20 mouse cellular contexts compared by ENCODE assay signal in the genomic region with DNA sequence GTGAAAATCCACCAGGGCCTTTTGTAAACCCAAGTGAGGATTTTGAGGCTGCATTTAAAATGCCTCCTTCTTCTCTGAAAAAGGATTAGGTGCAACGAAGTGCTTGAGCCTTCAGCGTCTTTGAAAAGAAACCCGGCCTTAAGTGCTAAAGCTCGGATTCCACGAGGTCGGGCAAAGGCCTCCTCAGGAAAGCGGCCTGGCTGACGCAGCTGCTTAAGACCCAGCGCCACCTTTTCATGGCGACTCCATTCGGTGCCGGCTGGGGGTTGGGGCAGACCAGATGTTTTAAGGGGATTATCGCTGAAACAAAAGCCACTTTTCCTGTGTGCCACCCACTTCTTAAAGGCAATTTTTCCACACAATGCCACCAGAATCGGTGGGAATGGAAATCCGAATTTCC.
"Had no signal": no experiment of that assay in that cellular context is flagged by ENCODE, and none has a peak within 500 bp of the region (broad histone marks: within the 10 kb centered on the region; RNA-seq: fewer than 3 reads in every experiment).

No protein-coding gene starts in this region.

- ATAC-seq: midbrain, embryonic 13.5 days had no signal

- H3K4me2 ChIP-seq: kidney, embryonic 15.5 days; liver, embryonic 13.5 days; midbrain, embryonic 13.5 days; neural tube, embryonic 12.5 days; neural tube, embryonic 15.5 days had no signal

- H3K4me3 ChIP-seq: kidney, embryonic 15.5 days; liver, embryonic 13.5 days; midbrain, embryonic 13.5 days; neural tube, embryonic 12.5 days; neural tube, embryonic 15.5 days had no signal

- DNase-seq: kidney, adult 2 months; kidney, postnatal 10 days; kidney, postnatal 36 days; layer of hippocampus, postnatal 36 days; left cerebral cortex, postnatal 4 days; liver, embryonic 13.5 days; lung, adult 2 months; lung, postnatal 14 days; lung, postnatal 4 days; right cerebral cortex, adult 18-20 months; right cerebral cortex, postnatal 14 days; right cerebral cortex, postnatal 4 days; thymus, adult 2 months; thymus, postnatal 14 days; thymus, postnatal 4 days had no signal

- H3K9ac ChIP-seq: kidney, embryonic 15.5 days; liver, embryonic 13.5 days; midbrain, embryonic 13.5 days; neural tube, embryonic 12.5 days; neural tube, embryonic 15.5 days had no signal

- H3K9me3 ChIP-seq: kidney, embryonic 15.5 days; liver, embryonic 13.5 days had no signal

- H3K4me1 ChIP-seq: kidney, embryonic 15.5 days; neural tube, embryonic 12.5 days; neural tube, embryonic 15.5 days had no signal

- H3K36me3 ChIP-seq: kidney, embryonic 15.5 days; liver, embryonic 13.5 days; midbrain, embryonic 13.5 days; neural tube, embryonic 12.5 days; neural tube, embryonic 15.5 days had no signal

- H3K27ac ChIP-seq: kidney, embryonic 15.5 days; liver, embryonic 13.5 days; midbrain, embryonic 13.5 days; neural tube, embryonic 12.5 days; neural tube, embryonic 15.5 days; stomach, postnatal 0 days had no signal
